Mouse (Mus musculus): ENCODE results near the gene Ghrhr. TPM values are rescaled to one million over a fixed set of nuclear protein-coding genes. Genes with fewer than 3 reads are reported as not detected.

Gene Ghrhr
- polyA plus RNA-seq, 1 experiment from 2014 or later, result not detected

DNA sequence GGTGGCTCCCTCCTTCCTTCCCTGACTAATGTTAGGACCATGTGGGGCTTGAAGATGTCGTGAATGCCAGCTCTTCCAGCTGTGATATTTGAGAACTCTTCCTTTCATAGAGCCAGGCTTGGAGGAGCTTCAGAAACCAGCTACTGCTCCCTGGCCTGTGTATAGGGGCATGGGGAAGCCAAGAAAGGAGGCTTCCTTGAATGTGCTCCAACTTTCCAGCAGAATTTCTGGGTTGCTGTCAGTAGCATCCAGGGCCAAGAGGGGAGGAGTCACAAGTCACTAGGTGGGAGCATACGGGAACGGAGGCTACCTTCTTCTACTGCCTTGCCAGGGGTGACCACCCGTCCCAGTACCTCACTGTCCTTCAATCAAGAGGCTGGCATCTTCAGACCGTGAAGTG is 416 bp downstream of the Ghrhr start:
- no peak for ATAC-seq (replicated peaks; ENCODE audit: insufficient number of reproducible peaks, low FRiP score, low TSS enrichment, low read depth)
- H3K9ac ChIP-seq (replicated peaks; ENCODE audit: low read length), result no peak overlapping the region
- whole genome bisulfite sequencing, result 73% methylated on average over 5 of the region's 5 CpGs
- H3K36me3 ChIP-seq (replicated peaks; ENCODE audit: control insufficient read depth, insufficient read depth, low read depth, low read length), result no peaks in the 10 kb centered on the region
- no peak for DNase-seq (ENCODE audit: low spot score)
- no peak overlapping the region for H3K4me2 ChIP-seq (ENCODE audit: low read depth, low read length)
- H3K4me1 ChIP-seq (ENCODE audit: control insufficient read depth, insufficient read depth, low read length), result no peaks in the 10 kb centered on the region
- H3K4me3 ChIP-seq (ENCODE audit: low read depth, low read length), result no peak overlapping the region
- no peaks in the 10 kb centered on the region for H3K9me3 ChIP-seq (replicated peaks; ENCODE audit: control insufficient read depth, low read length)
- no peak overlapping the region for H3K27ac ChIP-seq (replicated peaks; ENCODE audit: low read depth, low read length)
- no peaks in the 10 kb centered on the region for H3K27me3 ChIP-seq (ENCODE audit: control insufficient read depth, insufficient read depth, low read length)

DNA sequence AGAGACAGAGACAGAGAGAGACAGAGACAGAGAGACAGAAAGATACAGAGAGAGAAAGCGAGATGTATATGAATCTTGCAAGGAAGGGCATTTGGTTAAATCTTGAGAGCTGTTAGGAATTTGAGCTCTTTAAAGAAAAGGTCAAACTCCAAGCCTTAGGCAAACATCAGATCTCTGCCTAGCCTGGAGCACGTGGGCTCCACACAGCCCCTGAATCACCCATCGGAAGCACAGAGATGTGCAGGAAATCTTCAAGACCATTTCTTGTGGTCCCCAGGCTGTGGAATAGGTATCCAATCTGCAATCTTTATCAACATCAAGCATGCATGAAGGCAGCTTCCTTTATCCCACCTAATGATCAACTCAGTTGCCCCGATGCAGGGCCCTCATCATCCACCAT is 1.4 kb downstream of the Ghrhr start:
- no peak overlapping the region for H3K27ac ChIP-seq (replicated peaks; ENCODE audit: low read depth, low read length)
- no peaks in the 10 kb centered on the region for H3K27me3 ChIP-seq (ENCODE audit: control insufficient read depth, insufficient read depth, low read length)
- no peaks in the 10 kb centered on the region for H3K36me3 ChIP-seq (replicated peaks; ENCODE audit: control insufficient read depth, insufficient read depth, low read depth, low read length)
- DNase-seq (ENCODE audit: low spot score), result no peak
- H3K9ac ChIP-seq (replicated peaks; ENCODE audit: low read length), result no peak overlapping the region
- no peak for ATAC-seq (replicated peaks; ENCODE audit: insufficient number of reproducible peaks, low FRiP score, low TSS enrichment, low read depth)
- 82% methylated on average over 4 of the region's 4 CpGs for WGBS
- no peak overlapping the region for H3K4me3 ChIP-seq (ENCODE audit: low read depth, low read length)
- H3K9me3 ChIP-seq (replicated peaks; ENCODE audit: control insufficient read depth, low read length), result no peaks in the 10 kb centered on the region
- H3K4me2 ChIP-seq (ENCODE audit: low read depth, low read length), result no peak overlapping the region
- no peaks in the 10 kb centered on the region for H3K4me1 ChIP-seq (ENCODE audit: control insufficient read depth, insufficient read depth, low read length)

DNA sequence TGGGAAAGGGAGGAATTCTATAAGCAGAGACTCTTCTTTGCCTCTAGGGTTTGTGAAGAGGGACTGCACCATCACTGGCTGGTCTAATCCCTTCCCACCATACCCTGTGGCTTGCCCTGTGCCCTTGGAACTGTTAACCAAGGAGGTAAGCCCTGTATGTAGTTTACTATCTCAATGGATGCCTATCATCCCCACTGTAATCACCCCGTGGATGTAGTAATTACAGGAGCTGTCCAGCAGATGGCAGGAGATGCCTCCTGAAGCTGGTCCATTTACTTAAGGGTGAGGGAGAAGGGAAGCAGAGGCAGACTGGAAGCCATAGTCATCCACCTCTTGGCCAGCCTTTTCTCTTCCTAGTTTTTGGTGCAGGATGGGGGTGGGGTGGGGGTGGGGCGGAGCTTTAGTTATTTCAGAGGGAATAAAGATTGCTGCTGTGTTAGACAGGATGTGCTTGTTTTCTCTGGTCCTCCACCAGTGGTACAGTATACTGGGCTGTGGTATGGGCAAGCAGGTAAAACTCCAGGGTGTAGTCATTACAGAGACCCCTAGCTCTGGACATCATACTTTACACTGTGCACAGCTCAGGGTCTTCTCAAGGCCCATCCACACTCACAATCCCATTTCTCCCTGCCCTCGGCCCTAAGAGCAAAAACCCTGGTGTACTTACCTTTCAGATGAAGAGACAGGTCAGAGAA is 3.7 kb downstream of the Ghrhr start:
- ATAC-seq (replicated peaks; ENCODE audit: insufficient number of reproducible peaks, low FRiP score, low TSS enrichment, low read depth), result no peak
- Histone ChIP-seq H3K36me3 (replicated peaks; ENCODE audit: control insufficient read depth, insufficient read depth, low read depth, low read length) (no peaks in the 10 kb centered on the region), H3K9me3 (replicated peaks; ENCODE audit: control insufficient read depth, low read length) (no peaks in the 10 kb centered on the region), H3K4me2 (ENCODE audit: low read depth, low read length) (no peak overlapping the region), H3K27me3 (ENCODE audit: control insufficient read depth, insufficient read depth, low read length) (no peaks in the 10 kb centered on the region), H3K27ac (replicated peaks; ENCODE audit: low read depth, low read length) (no peak overlapping the region), H3K9ac (replicated peaks; ENCODE audit: low read length) (no peak overlapping the region), H3K4me3 (ENCODE audit: low read depth, low read length) (no peak overlapping the region), H3K4me1 (ENCODE audit: control insufficient read depth, insufficient read depth, low read length) (no peaks in the 10 kb centered on the region)
- DNase-seq (ENCODE audit: low spot score), result peak; percentile 67
- 34% methylated on average over 3 of the region's 3 CpGs for WGBS

DNA sequence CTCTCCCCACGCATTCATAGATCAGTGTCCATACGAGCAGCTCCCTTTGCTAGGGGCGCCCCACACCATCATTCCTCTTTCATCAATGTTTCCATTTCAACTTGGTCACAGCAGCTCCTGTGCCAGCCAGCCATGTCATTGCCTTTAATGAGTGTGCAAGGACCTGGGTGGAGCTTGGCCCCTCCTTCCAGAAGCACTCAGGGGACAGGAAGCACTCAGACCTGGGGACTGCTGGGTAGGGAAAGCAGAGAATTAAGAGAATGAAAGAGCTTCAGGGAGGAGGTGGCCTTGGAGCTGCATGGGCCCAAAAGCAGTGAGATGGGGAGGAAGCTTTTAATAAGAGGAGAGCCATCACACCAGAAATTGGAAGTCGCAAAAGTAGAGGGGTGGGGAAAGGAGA is 5.9 kb downstream of the Ghrhr start:
- ATAC-seq (replicated peaks; ENCODE audit: insufficient number of reproducible peaks, low FRiP score, low TSS enrichment, low read depth), result no peak
- no peaks in the 10 kb centered on the region for H3K27me3 ChIP-seq (ENCODE audit: control insufficient read depth, insufficient read depth, low read length)
- no peak overlapping the region for H3K4me2 ChIP-seq (ENCODE audit: low read depth, low read length)
- no peak overlapping the region for H3K4me3 ChIP-seq (ENCODE audit: low read depth, low read length)
- WGBS, result 88% methylated on average over 4 of the region's 4 CpGs
- no peaks in the 10 kb centered on the region for H3K9me3 ChIP-seq (replicated peaks; ENCODE audit: control insufficient read depth, low read length)
- no peak for DNase-seq (ENCODE audit: low spot score)
- no peaks in the 10 kb centered on the region for H3K36me3 ChIP-seq (replicated peaks; ENCODE audit: control insufficient read depth, insufficient read depth, low read depth, low read length)
- H3K4me1 ChIP-seq (ENCODE audit: control insufficient read depth, insufficient read depth, low read length), result no peaks in the 10 kb centered on the region
- no peak overlapping the region for H3K9ac ChIP-seq (replicated peaks; ENCODE audit: low read length)
- H3K27ac ChIP-seq (replicated peaks; ENCODE audit: low read depth, low read length), result no peak overlapping the region

DNA sequence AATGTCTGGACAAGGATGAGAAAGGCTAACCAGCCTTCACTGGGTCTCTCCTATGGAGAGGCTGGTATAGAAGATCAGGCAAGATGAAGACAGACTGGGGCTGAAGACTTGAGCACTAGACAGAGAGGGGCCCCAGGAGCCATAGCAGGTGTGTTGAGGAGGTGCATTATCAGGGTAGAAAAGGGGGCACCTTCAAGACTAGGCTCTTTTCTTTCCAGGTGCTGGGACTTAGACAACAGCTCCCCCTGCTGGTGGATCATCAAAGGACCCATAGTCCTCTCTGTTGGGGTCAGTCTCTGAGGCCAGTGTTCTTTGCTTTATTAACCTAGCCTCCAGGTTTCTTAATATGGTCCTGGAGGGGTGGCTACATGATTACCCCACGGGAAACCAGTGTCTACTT is 7.8 kb downstream of the Ghrhr start:
- 28% methylated on average over 1 of the region's 1 CpGs for WGBS
- no peak for ATAC-seq (replicated peaks; ENCODE audit: insufficient number of reproducible peaks, low FRiP score, low TSS enrichment, low read depth)
- H3K27me3 ChIP-seq (ENCODE audit: control insufficient read depth, insufficient read depth, low read length), result no peaks in the 10 kb centered on the region
- H3K27ac ChIP-seq (replicated peaks; ENCODE audit: low read depth, low read length), result no peak overlapping the region
- H3K9me3 ChIP-seq (replicated peaks; ENCODE audit: control insufficient read depth, low read length), result no peaks in the 10 kb centered on the region
- DNase-seq (ENCODE audit: low spot score), result peak; percentile 78
- no peak overlapping the region for H3K9ac ChIP-seq (replicated peaks; ENCODE audit: low read length)
- H3K36me3 ChIP-seq (replicated peaks; ENCODE audit: control insufficient read depth, insufficient read depth, low read depth, low read length), result no peaks in the 10 kb centered on the region
- H3K4me2 ChIP-seq (ENCODE audit: low read depth, low read length), result no peak overlapping the region
- H3K4me1 ChIP-seq (ENCODE audit: control insufficient read depth, insufficient read depth, low read length), result no peaks in the 10 kb centered on the region
- H3K4me3 ChIP-seq (ENCODE audit: low read depth, low read length), result no peak overlapping the region

DNA sequence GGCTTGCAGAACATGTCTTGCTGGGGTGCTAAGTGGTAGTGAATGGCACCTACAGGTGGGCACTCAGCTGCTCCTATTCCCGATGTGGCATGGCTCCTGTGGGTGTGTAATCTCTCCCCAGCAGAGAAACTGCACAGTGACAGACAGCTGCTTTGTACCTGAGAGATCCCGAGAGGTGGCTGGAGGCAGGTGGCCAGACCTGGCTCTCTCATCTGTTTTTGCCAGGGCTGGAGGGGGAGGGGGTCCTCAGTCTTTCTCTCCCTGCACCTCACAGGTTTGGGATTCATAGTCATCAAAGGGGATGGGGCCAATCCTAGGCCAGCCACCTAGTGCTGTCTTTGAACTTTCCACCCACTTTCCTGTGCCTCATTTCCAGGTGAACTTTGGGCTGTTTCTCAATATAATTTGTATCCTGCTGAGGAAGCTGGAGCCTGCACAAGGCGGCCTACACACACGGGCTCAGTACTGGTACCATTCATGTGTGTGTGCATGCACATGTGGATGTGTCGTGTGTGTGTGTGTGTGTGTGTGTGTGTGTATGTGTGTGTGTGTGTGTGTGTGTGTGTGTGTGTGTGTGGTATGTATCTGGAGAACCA is 8.4 kb downstream of the Ghrhr start:
- H3K27me3 ChIP-seq (ENCODE audit: control insufficient read depth, insufficient read depth, low read length), result no peaks in the 10 kb centered on the region
- 61% methylated on average over 5 of the region's 5 CpGs for WGBS
- H3K9ac ChIP-seq (replicated peaks; ENCODE audit: low read length), result no peak overlapping the region
- H3K36me3 ChIP-seq (replicated peaks; ENCODE audit: control insufficient read depth, insufficient read depth, low read depth, low read length), result no peaks in the 10 kb centered on the region
- no peak for DNase-seq (ENCODE audit: low spot score)
- no peak for ATAC-seq (replicated peaks; ENCODE audit: insufficient number of reproducible peaks, low FRiP score, low TSS enrichment, low read depth)
- no peak overlapping the region for H3K27ac ChIP-seq (replicated peaks; ENCODE audit: low read depth, low read length)
- no peaks in the 10 kb centered on the region for H3K4me1 ChIP-seq (ENCODE audit: control insufficient read depth, insufficient read depth, low read length)
- no peak overlapping the region for H3K4me2 ChIP-seq (ENCODE audit: low read depth, low read length)
- H3K9me3 ChIP-seq (replicated peaks; ENCODE audit: control insufficient read depth, low read length), result no peaks in the 10 kb centered on the region
- no peak overlapping the region for H3K4me3 ChIP-seq (ENCODE audit: low read depth, low read length)

DNA sequence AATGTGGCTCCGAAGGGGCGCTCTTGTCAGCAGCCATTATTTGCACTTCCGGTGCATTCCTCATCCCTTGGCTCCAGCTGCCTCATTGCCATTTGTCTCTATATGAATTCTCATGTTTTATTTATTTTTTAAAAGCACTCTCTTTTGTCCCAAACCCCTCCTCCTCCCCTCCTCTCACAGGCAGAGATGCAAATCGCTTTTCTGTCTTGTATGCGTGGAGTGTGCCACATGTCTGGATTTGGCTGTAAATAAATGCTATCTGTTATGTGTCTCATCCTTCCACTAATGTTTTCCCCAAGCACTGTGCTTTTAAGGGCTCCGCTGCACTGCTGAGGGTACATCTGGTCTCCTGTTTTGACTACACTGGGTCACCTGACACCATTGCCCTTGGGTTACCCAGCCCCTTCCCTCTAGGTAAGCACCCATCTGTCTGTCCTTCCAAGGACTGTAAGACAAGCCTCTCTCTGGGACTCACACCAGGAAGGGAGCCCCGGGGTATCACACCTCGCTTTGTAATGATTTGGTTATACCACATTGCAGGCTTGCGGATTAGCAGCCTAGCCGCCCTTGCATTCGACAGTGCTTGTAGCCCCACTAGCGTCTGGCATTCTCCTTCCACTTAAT is 12.6 kb downstream of the Ghrhr start:
- ATAC-seq (replicated peaks; ENCODE audit: insufficient number of reproducible peaks, low FRiP score, low TSS enrichment, low read depth) (0 out of 2 replicates have a peak, but pooled peaks have one; percentile 27), DNase-seq (ENCODE audit: low spot score) (peak; percentile 8)
- Histone ChIP-seq H3K27me3 (ENCODE audit: control insufficient read depth, insufficient read depth, low read length) (no peaks in the 10 kb centered on the region), H3K9me3 (replicated peaks; ENCODE audit: control insufficient read depth, low read length) (no peaks in the 10 kb centered on the region), H3K27ac (replicated peaks; ENCODE audit: low read depth, low read length) (no peak overlapping the region), H3K4me1 (ENCODE audit: control insufficient read depth, insufficient read depth, low read length) (no peaks in the 10 kb centered on the region), H3K4me2 (ENCODE audit: low read depth, low read length) (no peak overlapping the region), H3K36me3 (replicated peaks; ENCODE audit: control insufficient read depth, insufficient read depth, low read depth, low read length) (no peaks in the 10 kb centered on the region), H3K4me3 (ENCODE audit: low read depth, low read length) (no peak overlapping the region), H3K9ac (replicated peaks; ENCODE audit: low read length) (no peak overlapping the region)
- 52% methylated on average over 12 of the region's 12 CpGs for WGBS

DNA sequence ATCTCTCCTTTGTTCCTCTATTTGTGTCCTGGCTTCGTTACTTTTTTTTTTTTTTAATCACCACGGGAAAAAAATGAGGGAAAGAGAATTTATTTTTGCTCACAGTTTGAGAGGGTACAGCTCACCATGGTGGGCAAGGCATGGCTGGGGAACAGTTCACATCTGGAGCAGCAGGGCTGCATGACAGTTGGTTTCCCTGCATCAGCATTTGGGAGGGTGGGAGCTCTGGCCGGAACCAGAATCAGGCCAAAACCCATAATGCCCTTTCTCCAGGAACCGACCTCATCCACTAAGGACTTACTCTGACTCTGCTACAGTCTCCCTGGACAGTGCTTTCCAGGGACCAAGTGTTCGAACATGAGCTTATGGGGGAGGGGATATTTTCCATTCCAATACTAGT is 13.2 kb downstream of the Ghrhr start:
- no peak for ATAC-seq (replicated peaks; ENCODE audit: insufficient number of reproducible peaks, low FRiP score, low TSS enrichment, low read depth)
- WGBS, result 72% methylated on average over 5 of the region's 5 CpGs

More for the DNA sequence above, 13.2 kb downstream of the Ghrhr start:
- H3K36me3 ChIP-seq (replicated peaks; ENCODE audit: control insufficient read depth, insufficient read depth, low read depth, low read length), result no peaks in the 10 kb centered on the region
- no peak overlapping the region for H3K9ac ChIP-seq (replicated peaks; ENCODE audit: low read length)
- no peaks in the 10 kb centered on the region for H3K4me1 ChIP-seq (ENCODE audit: control insufficient read depth, insufficient read depth, low read length)
- no peak overlapping the region for H3K4me2 ChIP-seq (ENCODE audit: low read depth, low read length)
- no peak overlapping the region for H3K27ac ChIP-seq (replicated peaks; ENCODE audit: low read depth, low read length)
- no peak for DNase-seq (ENCODE audit: low spot score)
- H3K27me3 ChIP-seq (ENCODE audit: control insufficient read depth, insufficient read depth, low read length), result no peaks in the 10 kb centered on the region
- no peak overlapping the region for H3K4me3 ChIP-seq (ENCODE audit: low read depth, low read length)
- no peaks in the 10 kb centered on the region for H3K9me3 ChIP-seq (replicated peaks; ENCODE audit: control insufficient read depth, low read length)
